Mouse (Mus musculus) heart, embryonic 14.5 days (tissue): Measurements from ENCODE around the gene Slc17a9. TPM values are rescaled to one million over a fixed set of nuclear protein-coding genes. Genes with fewer than 3 reads are reported as not detected.

ENCODE experiments used
- ATAC-seq: fragments of 200-750 bp; cut with Nextera tagmentation; 2 replicates; pipeline ENCODE4 v1.8.0; 2017; ENCODE audit warnings: low read depth, moderate TSS enrichment; ENCODE audit not compliant: insufficient number of reproducible peaks, insufficient read depth, low FRiP score
- H3K27ac ChIP-seq, 2 experiments: fragments of 200-500 bp in 1 of 2; fragments of 300-500 bp in 1 of 2; sonication (generic) in 1 of 2; replicated peaks in 1 of 2; 2 replicates each; pipeline ENCODE4 v1.5.1; 2012 to 2014; ENCODE audit warnings: low read depth in 2 of 2, low read length in 2 of 2, control low read depth in 1 of 2, mild to moderate bottlenecking in 1 of 2, mixed read lengths in 1 of 2; ENCODE audit not compliant: control insufficient read depth in 1 of 2, insufficient read depth in 1 of 2
- H3K27me3 ChIP-seq: fragments of 300-500 bp; sonication (generic); 2 replicates; pipeline ENCODE4 v1.6.1; 2014; ENCODE audit warnings: mild to moderate bottlenecking, low read length, control low read depth; ENCODE audit not compliant: control insufficient read depth, insufficient read depth
- H3K36me3 ChIP-seq: fragments of 300-500 bp; sonication (generic); 2 replicates; pipeline ENCODE4 v1.6.1; 2014; ENCODE audit warnings: mild to moderate bottlenecking, control low read depth, low read length, mixed read lengths; ENCODE audit not compliant: control insufficient read depth, insufficient read depth
- H3K4me1 ChIP-seq, 2 experiments: fragments of 200-500 bp in 1 of 2; fragments of 300-500 bp in 1 of 2; sonication (generic) in 1 of 2; 2 replicates each; pipeline ENCODE4 v1.6.1; 2012 to 2014; ENCODE audit warnings: low read length in 2 of 2, control low read depth in 1 of 2, mixed read lengths in 1 of 2; ENCODE audit not compliant: control insufficient read depth in 2 of 2, insufficient read depth in 2 of 2
- H3K4me2 ChIP-seq: fragments of 300-500 bp; sonication (generic); 2 replicates; pipeline ENCODE4 v1.6.1; 2014; ENCODE audit warnings: mild to moderate bottlenecking, low read length
- H3K4me3 ChIP-seq, 2 experiments: fragments of 200-500 bp in 1 of 2; fragments of 300-500 bp in 1 of 2; sonication (generic) in 1 of 2; 2 replicates each; pipeline ENCODE4 v1.5.1; 2012 to 2014; ENCODE audit warnings: low read length in 2 of 2, mild to moderate bottlenecking in 2 of 2, control low read depth in 1 of 2, low read depth in 1 of 2, moderate library complexity in 1 of 2; ENCODE audit not compliant: control insufficient read depth in 1 of 2, insufficient read depth in 1 of 2
- H3K9ac ChIP-seq: fragments of 300-500 bp; sonication (generic); 2 replicates; pipeline ENCODE4 v1.6.1; 2014; ENCODE audit warnings: mild to moderate bottlenecking, low read length
- H3K9me3 ChIP-seq: fragments of 300-500 bp; sonication (generic); 2 replicates; pipeline ENCODE4 v1.6.1; 2016; ENCODE audit warnings: low read length, control low read depth; ENCODE audit not compliant: control insufficient read depth
- WGBS: fragments of 180-500 bp; shearing (Covaris S2); extraction: QIAGEN DNeasy Blood & Tissue Kit; methylation state at CpG from one replicate; pipeline ENCODE4 v1.1.7; 2014; 5-methylcytosine and 5-hydroxymethylcytosine counted together
- polyA plus RNA-seq: library from polyadenylated mRNA; unstranded; fragments of >200 nt; fragmentation: Nextera tagmentation; extraction: Ambion mirVana; gene quantifications from 2 replicates; pipeline ENCODE4 v1.2.1, GENCODE M21; 2014

Gene Slc17a9
- polyA plus RNA-seq, 1 experiment from 2014 or later = 0.55 TPM

DNA sequence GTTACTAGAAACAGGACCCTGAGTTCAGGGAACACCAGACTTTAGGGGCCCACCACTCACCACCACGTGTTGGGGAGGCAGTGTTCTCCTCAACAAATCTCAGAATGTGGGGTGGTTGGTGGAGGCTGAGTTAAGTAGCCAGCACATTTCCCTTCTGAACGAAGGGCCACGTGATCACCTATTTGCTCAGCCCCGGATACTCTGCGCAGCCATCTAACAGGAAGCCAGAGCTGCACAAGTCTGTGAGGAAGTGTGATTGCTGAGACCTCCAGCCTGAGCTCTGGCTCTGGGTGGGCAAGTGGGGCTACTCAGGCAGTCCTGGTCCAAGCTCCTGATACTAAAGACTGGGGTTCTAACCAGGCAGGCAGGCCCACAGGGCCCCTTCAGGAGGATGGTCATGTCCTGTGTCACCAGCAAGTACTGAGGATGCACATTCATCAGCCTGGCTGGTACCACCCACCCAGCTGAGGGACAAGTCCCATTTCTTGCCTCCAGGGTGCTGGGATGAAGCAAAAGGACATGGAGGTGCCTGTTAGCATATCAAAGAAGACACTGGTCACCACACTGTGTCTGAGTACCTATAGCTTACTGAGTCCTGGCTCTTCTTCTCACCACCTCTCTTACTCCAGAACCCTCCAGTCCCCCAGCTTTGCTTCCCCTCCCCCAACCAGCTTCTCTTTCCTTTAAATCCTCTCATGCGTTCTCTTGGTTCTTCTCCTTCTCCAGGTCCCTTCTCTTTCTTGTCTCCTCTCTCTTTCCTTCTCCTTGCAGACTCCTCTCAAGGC, 1.8 kb downstream of the Slc17a9 start:
- peaks cover 21% of the 10 kb centered on the region for H3K36me3 ChIP-seq
- no peaks in the 10 kb centered on the region for H3K27me3 ChIP-seq
- H3K9me3 ChIP-seq = no peaks in the 10 kb centered on the region
- H3K27ac ChIP-seq = no peak overlapping the region
- ATAC-seq = no peak
- H3K4me1 ChIP-seq = peaks cover 7 to 10% of the 10 kb centered on the region in 2 experiments; a peak in 2 of 4 replicates
- WGBS = 44% methylated on average over 6 of the region's 6 CpGs
- H3K4me2 ChIP-seq = no peak overlapping the region
- H3K9ac ChIP-seq = no peak overlapping the region
- no peak overlapping the region for H3K4me3 ChIP-seq

DNA sequence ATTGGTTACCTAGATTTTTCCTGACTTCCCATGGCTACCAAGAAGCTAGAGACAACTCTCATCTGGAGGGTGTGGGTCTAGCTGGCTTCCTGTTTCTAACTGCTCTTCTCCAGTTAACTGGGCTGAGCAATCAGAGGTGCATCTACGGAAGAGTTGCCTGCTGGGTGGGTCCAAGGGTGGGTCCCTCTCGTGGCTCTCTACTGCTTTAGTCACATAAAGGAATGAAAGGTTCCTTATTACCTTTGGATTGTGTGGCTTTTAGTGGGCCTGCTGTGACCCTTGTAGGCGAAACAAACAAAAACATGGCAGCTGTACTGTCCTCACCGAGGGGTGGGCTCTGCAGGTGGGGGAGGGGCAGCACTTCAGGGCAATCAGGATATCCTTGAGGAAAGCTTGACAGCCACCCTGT, 2.6 kb downstream of the Slc17a9 start:
- Histone ChIP-seq H3K36me3 (peaks cover 14% of the 10 kb centered on the region), H3K9ac (no peak overlapping the region), H3K9me3 (no peaks in the 10 kb centered on the region), H3K27ac (no peak overlapping the region), H3K4me1 (peaks cover 7 to 10% of the 10 kb centered on the region in 2 experiments; a peak in 2 of 4 replicates), H3K4me2 (no peak overlapping the region), H3K27me3 (no peaks in the 10 kb centered on the region), H3K4me3 (no peak overlapping the region)
- 61% methylated on average over 4 of the region's 4 CpGs for WGBS
- ATAC-seq = no peak

DNA sequence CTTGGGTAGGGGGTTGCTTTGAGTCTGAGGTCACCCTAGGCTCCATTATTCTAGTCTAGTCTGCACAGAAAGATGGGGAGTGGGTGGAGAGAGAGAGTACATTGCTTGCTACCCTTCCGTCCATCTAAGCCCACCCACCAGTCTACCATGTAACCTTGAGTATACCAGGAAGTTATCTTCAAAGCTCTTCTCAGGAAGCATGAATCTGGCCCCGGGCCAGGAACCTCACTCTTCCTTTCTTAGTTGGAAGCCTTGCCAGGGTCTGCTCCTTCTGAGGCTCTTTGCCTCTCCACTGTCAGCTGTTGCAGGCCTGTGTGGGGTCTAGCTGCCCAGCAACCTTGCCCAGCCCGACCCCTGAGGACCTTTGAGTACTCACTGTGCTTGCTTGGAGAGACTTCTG, 6.0 kb downstream of the Slc17a9 start:
- no peak overlapping the region for H3K27ac ChIP-seq

DNA sequence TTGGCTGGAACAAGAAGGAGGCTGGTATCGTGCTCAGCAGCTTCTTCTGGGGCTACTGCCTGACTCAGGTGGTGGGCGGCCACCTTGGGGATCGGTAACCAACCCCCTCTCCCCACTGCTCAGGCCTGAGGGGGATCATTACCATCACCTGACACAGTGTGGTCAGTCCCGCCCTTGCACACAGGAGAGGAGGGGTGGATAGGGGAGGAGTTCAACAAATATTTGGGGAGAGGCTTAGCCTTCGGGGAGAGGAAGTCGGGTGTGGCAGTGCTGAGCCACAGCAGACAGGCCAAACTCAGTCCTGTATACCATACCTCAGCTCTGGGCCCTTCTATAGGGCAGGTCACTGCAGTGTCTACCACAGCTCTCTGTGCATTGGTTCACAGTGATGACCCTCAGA, 6.9 kb downstream of the Slc17a9 start:
- WGBS = 78% methylated on average over 4 of the region's 6 CpGs
- H3K9me3 ChIP-seq = no peaks in the 10 kb centered on the region
- no peak for ATAC-seq

More for the DNA sequence above, 6.0 kb downstream of the Slc17a9 start:
- Histone ChIP-seq H3K36me3 (no peaks in the 10 kb centered on the region), H3K9ac (no peak overlapping the region), H3K27me3 (no peaks in the 10 kb centered on the region), H3K4me1 (no peaks in the 10 kb centered on the region), H3K9me3 (no peaks in the 10 kb centered on the region), H3K4me2 (no peak overlapping the region), H3K4me3 (no peak overlapping the region)
- WGBS = 60% methylated on average over 3 of the region's 3 CpGs
- ATAC-seq = no peak

DNA sequence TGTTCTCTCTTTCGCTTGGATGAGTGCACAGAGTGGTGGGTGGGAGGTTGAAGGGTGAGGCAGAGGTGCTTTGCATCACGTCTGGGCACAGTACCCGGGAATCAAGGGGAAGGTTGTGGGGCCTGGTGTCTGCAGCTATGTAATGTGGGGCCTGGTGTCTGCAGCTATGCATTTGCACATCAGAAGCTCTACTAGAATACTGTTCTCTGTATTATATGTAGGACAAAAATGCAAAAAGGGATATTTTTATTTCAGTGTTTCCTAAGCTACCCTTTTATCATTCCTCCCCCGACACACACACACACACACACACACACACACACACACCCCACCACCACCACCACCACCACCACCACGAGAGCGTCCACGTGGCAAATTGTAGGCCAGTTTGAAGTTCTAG, 10.2 kb downstream of the Slc17a9 start:
- H3K9me3 ChIP-seq = no peaks in the 10 kb centered on the region
- no peaks in the 10 kb centered on the region for H3K27me3 ChIP-seq
- no peak overlapping the region for H3K9ac ChIP-seq
- H3K4me2 ChIP-seq = no peak overlapping the region
- no peaks in the 10 kb centered on the region for H3K4me1 ChIP-seq
- H3K36me3 ChIP-seq = no peaks in the 10 kb centered on the region
- 76% methylated on average over 7 of the region's 7 CpGs for WGBS
- H3K27ac ChIP-seq = no peak overlapping the region
- H3K4me3 ChIP-seq = no peak overlapping the region
- no peak for ATAC-seq

More for the DNA sequence above, 6.9 kb downstream of the Slc17a9 start:
- Histone ChIP-seq H3K4me2 (no peak overlapping the region), H3K27me3 (no peaks in the 10 kb centered on the region), H3K4me1 (no peaks in the 10 kb centered on the region), H3K27ac (no peak overlapping the region), H3K9ac (no peak overlapping the region), H3K4me3 (no peak overlapping the region), H3K36me3 (no peaks in the 10 kb centered on the region)

DNA sequence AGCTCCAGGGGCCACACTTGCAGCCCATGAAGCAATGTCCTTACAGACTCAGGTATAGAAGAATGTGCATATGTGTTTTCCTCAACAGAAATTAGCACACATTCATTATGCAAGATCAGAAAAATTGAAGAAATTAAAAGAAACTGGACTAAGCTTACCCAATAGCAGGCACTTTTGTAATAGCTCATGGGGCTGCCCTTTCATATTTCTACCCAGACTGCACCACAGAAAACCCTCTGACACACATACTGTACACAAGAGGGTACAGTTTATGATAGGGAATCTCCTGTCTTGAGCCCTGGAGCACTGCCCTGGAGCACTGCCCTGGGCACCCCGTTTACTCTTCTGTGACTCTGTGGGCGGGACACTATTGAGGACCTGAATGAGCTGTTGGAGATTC, 12.9 kb downstream of the Slc17a9 start:
- WGBS = 70% methylated on average over 2 of the region's 2 CpGs
- H3K4me2 ChIP-seq = no peak overlapping the region

DNA sequence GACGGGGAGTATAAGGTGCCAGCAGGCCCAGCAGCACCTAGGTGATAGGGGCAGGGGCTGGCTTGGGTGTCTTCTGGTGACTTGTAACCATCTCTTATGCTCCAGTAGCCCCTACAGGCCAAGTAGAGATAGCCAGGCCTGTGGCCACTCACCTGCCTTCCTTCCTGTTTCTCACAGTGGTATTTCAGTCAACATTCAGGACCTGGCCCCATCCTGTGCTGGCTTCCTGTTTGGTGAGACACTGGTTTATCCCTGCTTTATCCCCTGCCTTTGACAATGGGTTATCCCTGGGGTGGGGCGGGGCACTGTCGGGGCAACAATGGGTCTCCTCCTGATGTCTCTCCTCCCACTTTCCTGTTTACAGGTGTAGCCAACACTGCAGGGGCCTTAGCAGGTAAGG, 15.3 kb downstream of the Slc17a9 start:
- Histone ChIP-seq H3K9me3 (no peaks in the 10 kb centered on the region), H3K9ac (no peak overlapping the region), H3K4me1 (no peaks in the 10 kb centered on the region), H3K4me3 (no peak overlapping the region), H3K4me2 (no peak overlapping the region), H3K36me3 (no peaks in the 10 kb centered on the region), H3K27me3 (no peaks in the 10 kb centered on the region), H3K27ac (no peak overlapping the region)
- WGBS = 16% methylated on average over 3 of the region's 3 CpGs
- ATAC-seq = no peak

More for the DNA sequence above, 12.9 kb downstream of the Slc17a9 start:
- Histone ChIP-seq H3K27ac (no peak overlapping the region), H3K4me3 (no peak overlapping the region), H3K9ac (no peak overlapping the region), H3K36me3 (no peaks in the 10 kb centered on the region), H3K9me3 (no peaks in the 10 kb centered on the region), H3K27me3 (no peaks in the 10 kb centered on the region), H3K4me1 (no peaks in the 10 kb centered on the region)
- ATAC-seq = no peak

DNA sequence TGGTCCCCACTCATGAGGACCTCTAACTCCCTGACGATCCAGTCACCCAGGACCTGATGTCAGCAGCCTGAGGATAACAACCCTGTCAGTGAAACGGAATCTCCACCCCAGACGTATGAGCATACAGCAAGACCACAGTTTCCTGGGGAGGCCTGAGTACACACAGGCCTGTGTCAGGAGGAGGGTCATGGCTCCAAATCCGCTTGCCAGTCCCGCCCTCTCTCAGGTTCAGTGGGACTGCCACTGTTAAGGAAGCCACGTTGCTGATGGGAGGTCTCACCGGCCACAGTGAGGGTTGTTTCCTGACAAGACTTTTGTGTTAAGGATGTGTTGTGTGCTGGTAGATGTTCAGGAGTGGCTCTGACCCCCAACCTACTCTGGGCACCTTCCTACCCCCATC, 16.4 kb downstream of the Slc17a9 start:
- ATAC-seq = no peak
- no peak overlapping the region for H3K9ac ChIP-seq
- no peak overlapping the region for H3K4me3 ChIP-seq
- no peaks in the 10 kb centered on the region for H3K36me3 ChIP-seq
- 66% methylated on average over 7 of the region's 7 CpGs for WGBS
- no peaks in the 10 kb centered on the region for H3K9me3 ChIP-seq
- H3K27me3 ChIP-seq = no peaks in the 10 kb centered on the region
- H3K27ac ChIP-seq = no peak overlapping the region
- no peaks in the 10 kb centered on the region for H3K4me1 ChIP-seq
- no peak overlapping the region for H3K4me2 ChIP-seq
